Mouse (Mus musculus) lung, embryonic 14.5 days (tissue): Measurements from ENCODE around the gene Snd1. TPM values are rescaled to one million over a fixed set of nuclear protein-coding genes. Genes with fewer than 3 reads are reported as not detected.
A peak's percentile ranks its signal among the peaks of the same experiment; 100 is the strongest.

Experiments used
- ATAC-seq: fragments of 200-750 bp; cut with Nextera tagmentation; 2 replicates; pipeline ENCODE4 v1.8.0; 2017; ENCODE audit warnings: mild to moderate bottlenecking, moderate TSS enrichment, moderate library complexity; ENCODE audit not compliant: insufficient read depth
- DNase-seq: peaks from one replicate; pipeline ENCODE4 v3.0.0-alpha.2; 2015
- H3K27ac ChIP-seq: fragments of 300-500 bp; sonication (generic); 2 replicates; pipeline ENCODE4 v1.5.1; 2014; ENCODE audit warnings: low read depth, mild to moderate bottlenecking, moderate library complexity
- H3K27me3 ChIP-seq: fragments of 300-500 bp; sonication (generic); 2 replicates; pipeline ENCODE4 v1.6.1; 2014; ENCODE audit warnings: low read length, control low read depth; ENCODE audit not compliant: insufficient read depth
- H3K36me3 ChIP-seq: fragments of 300-500 bp; sonication (generic); 2 replicates; pipeline ENCODE4 v1.6.1; 2014; ENCODE audit warnings: control low read depth; ENCODE audit not compliant: insufficient read depth
- H3K4me1 ChIP-seq: fragments of 300-500 bp; sonication (generic); 2 replicates; pipeline ENCODE4 v1.6.1; 2014; ENCODE audit warnings: antibody characterized with exemption, control low read depth; ENCODE audit not compliant: insufficient read depth
- H3K4me2 ChIP-seq: fragments of 300-500 bp; sonication (generic); 2 replicates; pipeline ENCODE4 v1.6.1; 2014; ENCODE audit warnings: mild to moderate bottlenecking
- H3K4me3 ChIP-seq: fragments of 300-500 bp; sonication (generic); 2 replicates; pipeline ENCODE4 v1.5.1; 2014; ENCODE audit warnings: low read depth, low read length
- H3K9ac ChIP-seq: fragments of 300-500 bp; sonication (generic); 2 replicates; pipeline ENCODE4 v1.6.1; 2014
- H3K9me3 ChIP-seq: fragments of 300-500 bp; sonication (generic); 2 replicates; pipeline ENCODE4 v1.6.1; 2016; ENCODE audit warnings: low read depth, low read length, control low read depth
- CTCF ChIP-seq: IDR thresholded peaks from 2 replicates; pipeline ENCODE4 v1.5.1; 2016; ENCODE audit warnings: antibody characterized with exemption, low read depth
- WGBS: fragments of 180-500 bp; shearing (Covaris S2); extraction: QIAGEN DNeasy Blood & Tissue Kit; methylation state at CpG from one replicate; pipeline ENCODE4 v1.1.7; 2014; 5-methylcytosine and 5-hydroxymethylcytosine counted together
- polyA plus RNA-seq: library from polyadenylated mRNA; unstranded; fragments of >200 nt; fragmentation: Nextera tagmentation; extraction: Ambion mirVana; gene quantifications from 2 replicates; pipeline ENCODE4 v1.2.1, GENCODE M21; 2014

The Snd1 gene
- polyA plus RNA-seq, 1 experiment from 2014 or later = 145 TPM

DNA sequence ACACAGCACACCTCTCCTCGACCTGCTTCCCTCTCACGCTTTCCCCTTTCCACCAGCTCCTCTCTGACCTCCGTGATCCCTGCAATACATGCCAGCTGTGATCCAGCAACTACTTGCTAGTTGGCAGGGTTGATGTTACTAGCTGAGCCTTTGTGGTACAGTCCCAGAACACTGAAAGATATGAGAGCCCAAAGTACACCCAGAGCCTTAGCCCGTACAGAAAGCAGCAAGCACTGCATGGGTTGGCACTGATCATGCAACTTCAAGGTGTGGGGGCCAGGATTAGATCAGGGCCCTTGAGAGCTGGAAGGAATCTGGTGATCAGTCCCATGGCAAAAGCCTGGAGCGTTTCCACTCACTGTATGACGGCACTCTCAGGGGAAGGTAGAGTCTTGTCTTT lies 372.7 kb downstream of the Snd1 start:
- Histone ChIP-seq H3K27me3 (no peaks in the 10 kb centered on the region), H3K36me3 (0 out of 2 replicates have a peak, but pooled peaks cover 4% of the 10 kb centered on the region), H3K4me3 (no peak overlapping the region), H3K27ac (no peak overlapping the region), H3K4me1 (0 out of 2 replicates have a peak, but pooled peaks cover 2% of the 10 kb centered on the region), H3K9me3 (no peaks in the 10 kb centered on the region), H3K4me2 (no peak overlapping the region), H3K9ac (no peak overlapping the region)
- DNase-seq (no peak), ATAC-seq (no peak)
- TF ChIP-seq CTCF = no peak
- WGBS = 62% methylated on average over 6 of the region's 6 CpGs

GRCm38 (mm10) chr6:28848285-28848794 lies 373.4 kb downstream of the Snd1 start:
- no peak overlapping the region for H3K9ac ChIP-seq
- no peak overlapping the region for H3K4me3 ChIP-seq
- ATAC-seq = no peak
- H3K4me1 ChIP-seq = 0 out of 2 replicates have a peak, but pooled peaks cover 5% of the 10 kb centered on the region
- DNase-seq = no peak
- H3K36me3 ChIP-seq = 0 out of 2 replicates have a peak, but pooled peaks cover 4% of the 10 kb centered on the region
- no peak overlapping the region for H3K27ac ChIP-seq
- H3K4me2 ChIP-seq = no peak overlapping the region
- TF ChIP-seq CTCF = no peak
- no peaks in the 10 kb centered on the region for H3K27me3 ChIP-seq
- H3K9me3 ChIP-seq = no peaks in the 10 kb centered on the region
- 68% methylated on average over 6 of the region's 6 CpGs for WGBS

GRCm38 (mm10) chr6:28848891-28849290 lies 374.0 kb downstream of the Snd1 start:
- H3K4me2 ChIP-seq = no peak overlapping the region
- H3K27me3 ChIP-seq = no peaks in the 10 kb centered on the region
- WGBS = 76% methylated on average over 9 of the region's 9 CpGs
- DNase-seq (no peak), ATAC-seq (no peak)
- H3K4me1 ChIP-seq = 0 out of 2 replicates have a peak, but pooled peaks cover 5% of the 10 kb centered on the region
- H3K36me3 ChIP-seq = 0 out of 2 replicates have a peak, but pooled peaks cover 4% of the 10 kb centered on the region
- H3K4me3 ChIP-seq = no peak overlapping the region
- TF ChIP-seq CTCF = no peak
- no peak overlapping the region for H3K9ac ChIP-seq
- H3K9me3 ChIP-seq = no peaks in the 10 kb centered on the region
- H3K27ac ChIP-seq = no peak overlapping the region

GRCm38 (mm10) chr6:28849317-28849716 lies 374.4 kb downstream of the Snd1 start:
- no peaks in the 10 kb centered on the region for H3K27me3 ChIP-seq
- H3K27ac ChIP-seq = no peak overlapping the region
- 0 out of 2 replicates have a peak, but pooled peaks cover 5% of the 10 kb centered on the region for H3K4me1 ChIP-seq
- H3K9ac ChIP-seq = no peak overlapping the region
- ATAC-seq (no peak), DNase-seq (no peak)
- no peak for TF ChIP-seq CTCF
- H3K9me3 ChIP-seq = no peaks in the 10 kb centered on the region
- 44% methylated on average over 3 of the region's 3 CpGs for WGBS
- H3K4me2 ChIP-seq = no peak overlapping the region
- H3K36me3 ChIP-seq = peaks cover 4% of the 10 kb centered on the region; the same call in 1 of the 2 replicates
- H3K4me3 ChIP-seq = no peak overlapping the region

- no peak overlapping the region for H3K4me2 ChIP-seq
- H3K9ac ChIP-seq = no peak overlapping the region
- H3K27ac ChIP-seq = no peak overlapping the region
- H3K27me3 ChIP-seq = no peaks in the 10 kb centered on the region
- TF ChIP-seq CTCF = no peak
- H3K4me1 ChIP-seq = 0 out of 2 replicates have a peak, but pooled peaks cover 5% of the 10 kb centered on the region
- DNase-seq (no peak), ATAC-seq (no peak)
- peaks cover 4% of the 10 kb centered on the region; the same call in 1 of the 2 replicates for H3K36me3 ChIP-seq
- no peaks in the 10 kb centered on the region for H3K9me3 ChIP-seq
- H3K4me3 ChIP-seq = no peak overlapping the region
- WGBS = 74% methylated on average over 9 of the region's 9 CpGs
These were observed 375.5 kb downstream of the Snd1 start for GRCm38 (mm10) chr6:28850326-28850900.

DNA sequence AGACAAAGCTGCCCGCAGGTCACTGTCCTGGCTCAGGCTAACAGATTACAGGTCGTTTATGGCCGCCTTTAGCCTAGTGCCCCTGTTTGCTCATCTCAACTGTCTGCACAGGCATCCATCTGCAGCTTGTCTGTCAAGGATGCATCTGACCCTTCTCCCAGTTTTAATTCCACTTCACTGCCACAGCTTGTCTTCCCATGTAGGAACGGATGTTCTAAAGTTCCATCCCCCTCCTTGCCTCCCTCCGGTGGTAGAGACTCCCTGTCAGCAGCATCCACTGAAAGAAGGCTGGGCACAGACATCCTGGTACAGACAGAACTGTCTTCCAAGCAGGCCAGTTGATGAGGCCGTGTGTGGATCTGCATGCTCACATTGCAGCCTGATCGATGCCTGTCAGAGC lies 377.4 kb downstream of the Snd1 start:
- DNase-seq (no peak), ATAC-seq (no peak)
- no peak for TF ChIP-seq CTCF
- peaks cover 4% of the 10 kb centered on the region; the same call in 1 of the 2 replicates for H3K36me3 ChIP-seq
- 0 out of 2 replicates have a peak, but pooled peaks cover 5% of the 10 kb centered on the region for H3K4me1 ChIP-seq
- no peaks in the 10 kb centered on the region for H3K9me3 ChIP-seq
- no peak overlapping the region for H3K27ac ChIP-seq
- 69% methylated on average over 7 of the region's 7 CpGs for WGBS
- no peak overlapping the region for H3K9ac ChIP-seq
- H3K4me3 ChIP-seq = no peak overlapping the region
- H3K27me3 ChIP-seq = no peaks in the 10 kb centered on the region
- no peak overlapping the region for H3K4me2 ChIP-seq

DNA sequence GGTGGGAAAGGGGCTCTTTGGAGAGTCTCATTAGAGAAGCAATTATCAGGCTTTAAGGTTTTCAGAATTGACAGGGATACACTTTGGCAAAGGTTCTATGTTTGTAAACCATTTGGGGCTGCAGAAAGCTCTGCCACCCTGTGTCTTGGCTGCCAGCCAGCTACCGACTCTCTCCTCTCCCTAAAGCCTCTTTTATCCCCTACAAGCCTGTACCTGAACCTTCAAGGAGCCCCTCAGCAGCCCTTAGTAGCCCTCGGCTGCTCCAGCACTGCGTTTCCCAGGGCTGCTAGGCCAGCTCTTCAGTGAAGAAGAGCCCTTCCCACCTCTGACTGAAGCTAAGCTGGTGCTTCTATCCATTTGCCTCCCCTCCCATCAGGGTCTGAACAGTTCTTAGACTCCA lies 378.2 kb downstream of the Snd1 start:
- H3K27ac ChIP-seq = peak overlapping the region; percentile 18; the same call in 1 of the 2 replicates
- TF ChIP-seq CTCF = no peak
- H3K4me3 ChIP-seq = no peak overlapping the region
- DNase-seq (no peak), ATAC-seq (no peak)
- no peaks in the 10 kb centered on the region for H3K27me3 ChIP-seq
- peaks cover 4% of the 10 kb centered on the region; the same call in 1 of the 2 replicates for H3K36me3 ChIP-seq
- WGBS = 38% methylated on average over 3 of the region's 3 CpGs
- no peak overlapping the region for H3K4me2 ChIP-seq
- no peaks in the 10 kb centered on the region for H3K9me3 ChIP-seq
- no peak overlapping the region for H3K9ac ChIP-seq
- H3K4me1 ChIP-seq = 0 out of 2 replicates have a peak, but pooled peaks cover 5% of the 10 kb centered on the region
